Mouse (Mus musculus): ENCODE measurements around the gene Zc3h13.

- TF ChIP-seq CTCF (IDR thresholded peaks at IDR 0.05; ENCODE audit: borderline replicate concordance, insufficient read depth, low read depth, low read length), result no peak
- TF ChIP-seq POLR2A (IDR thresholded peaks at IDR 0.05; ENCODE audit: borderline replicate concordance, insufficient read depth, low read length), result peak; percentile 97
Measured at GRCm38 (mm10) chr14:75284193-75284915, at the start of gene Zc3h13.

All from cerebellum, adult 2 months (tissue).